Mouse (Mus musculus) stomach, postnatal 0 days (tissue): ENCODE results near the gene Sgta. TPM values are rescaled to one million over a fixed set of nuclear protein-coding genes. Genes with fewer than 3 reads are reported as not detected.
A peak's percentile ranks its signal among the peaks of the same experiment; 100 is the strongest.

Experiments
- ATAC-seq: fragments of 200-750 bp; cut with Nextera tagmentation; 2 replicates; pipeline ENCODE4 v1.8.0; 2017; ENCODE audit not compliant: low FRiP score, low TSS enrichment
- DNase-seq: peaks from one replicate; pipeline ENCODE4 v3.0.0-alpha.2; 2016; ENCODE audit warnings: low spot score
- H3K27ac ChIP-seq: fragments of 300-500 bp; sonication (generic); replicated peaks from 2 replicates; pipeline ENCODE4 v1.5.1; 2014; ENCODE audit warnings: mild to moderate bottlenecking, control low read depth
- H3K27me3 ChIP-seq: fragments of 300-500 bp; sonication (generic); 2 replicates; pipeline ENCODE4 v1.6.1; 2014; ENCODE audit warnings: low read length; ENCODE audit not compliant: control insufficient read depth, insufficient read depth
- H3K36me3 ChIP-seq: fragments of 300-500 bp; sonication (generic); 2 replicates; pipeline ENCODE4 v1.6.1; 2014; ENCODE audit warnings: low read length, mixed read lengths; ENCODE audit not compliant: control insufficient read depth, insufficient read depth
- H3K4me1 ChIP-seq: fragments of 300-500 bp; sonication (generic); replicated peaks from 2 replicates; pipeline ENCODE4 v1.6.1; 2014; ENCODE audit warnings: antibody characterized with exemption; ENCODE audit not compliant: control insufficient read depth, insufficient read depth
- H3K4me2 ChIP-seq: fragments of 300-500 bp; sonication (generic); replicated peaks from 2 replicates; pipeline ENCODE4 v1.6.1; 2014; ENCODE audit warnings: low read depth, mild to moderate bottlenecking, control low read depth, moderate library complexity
- H3K4me3 ChIP-seq: fragments of 300-500 bp; sonication (generic); 2 replicates; pipeline ENCODE4 v1.5.1; 2014; ENCODE audit warnings: low read depth, low read length, control low read depth
- H3K9ac ChIP-seq: fragments of 300-500 bp; sonication (generic); 2 replicates; pipeline ENCODE4 v1.6.1; 2014; ENCODE audit warnings: mild to moderate bottlenecking, low read length, control low read depth, mixed read lengths
- H3K9me3 ChIP-seq: fragments of 300-500 bp; sonication (generic); 2 replicates; pipeline ENCODE4 v1.6.1; 2016; ENCODE audit warnings: low read length; ENCODE audit not compliant: control insufficient read depth
- CTCF ChIP-seq: IDR thresholded peaks from 2 replicates; pipeline ENCODE4 v1.5.1; 2016; ENCODE audit warnings: antibody characterized with exemption, low read depth, mild to moderate bottlenecking, moderate library complexity
- EP300 ChIP-seq: optimal IDR thresholded peaks from 2 replicates; pipeline ENCODE3; 2016; ENCODE audit warnings: antibody characterized with exemption
- WGBS: fragments of 180-500 bp; shearing (Covaris S2); extraction: QIAGEN DNeasy Blood & Tissue Kit; methylation state at CpG from one replicate; pipeline ENCODE4 v1.1.7; 2014; 5-methylcytosine and 5-hydroxymethylcytosine counted together
- polyA plus RNA-seq: library from polyadenylated mRNA; unstranded; fragments of >200 nt; fragmentation: Nextera tagmentation; extraction: Ambion mirVana; gene quantifications from 2 replicates; pipeline ENCODE4 v1.2.1, GENCODE M21; 2015

Gene Sgta
- polyA plus RNA-seq, 1 experiment from 2014 or later: 93.7 TPM

DNA sequence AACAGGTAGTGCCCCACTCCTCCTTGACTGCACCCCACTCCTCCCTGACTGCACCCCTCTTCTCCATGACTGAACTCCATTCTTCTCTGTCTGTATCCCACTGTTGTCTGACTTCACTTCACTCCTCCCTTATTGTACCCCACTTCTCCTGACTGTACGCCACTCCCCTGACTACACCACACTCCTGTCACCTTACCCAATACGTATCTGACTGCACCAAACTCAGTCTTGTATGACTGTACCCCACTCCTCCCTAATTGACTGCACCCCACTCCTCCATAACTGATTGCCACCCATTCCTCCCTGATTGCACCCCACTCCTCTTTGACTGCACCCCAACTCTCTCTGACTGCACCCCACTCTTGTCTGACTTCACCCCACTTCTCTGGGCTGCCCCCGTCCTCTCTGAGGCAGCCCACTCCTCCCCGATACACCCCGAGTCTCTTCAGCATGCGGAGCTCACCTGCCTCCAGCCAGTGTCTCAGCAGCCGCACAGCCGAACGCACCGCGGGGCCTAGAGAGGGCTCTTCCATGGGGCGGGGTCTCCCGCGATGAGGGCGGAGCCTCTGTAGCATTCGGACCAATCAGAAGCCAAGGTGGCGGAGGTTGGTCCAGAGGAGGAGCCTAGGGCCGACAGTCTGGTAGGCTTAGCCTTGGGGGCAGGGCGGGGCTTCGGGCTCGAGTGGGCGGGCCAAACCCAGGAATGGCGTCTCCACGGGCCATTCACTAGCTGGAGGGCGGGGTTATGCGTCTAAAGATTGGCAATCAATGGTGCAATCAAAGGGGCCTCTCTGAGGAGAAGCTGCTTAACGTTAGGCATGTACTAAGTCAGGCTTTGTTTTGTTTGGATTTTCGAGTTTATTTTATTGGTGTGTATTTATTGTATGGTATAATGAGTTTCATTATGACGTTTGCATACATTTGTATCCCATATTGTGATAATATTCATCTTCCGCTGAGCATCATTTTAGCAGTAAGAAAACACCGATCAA, 45.3 kb downstream of the Sgta start, which contains the start of gene Gng7:
Gng7 (minus strand) TSS at position 553 of the 992 bp plus-strand sequence.
- Histone ChIP-seq H3K27ac (no peak within 1 kb of the TSS), H3K27me3 (no peaks in the 10 kb centered on the region), H3K4me2 (peak within 1 kb of the TSS; percentile 63), H3K4me1 (no peaks in the 10 kb centered on the region), H3K9ac (peak within 1 kb of the TSS; percentile 59), H3K36me3 (no peaks in the 10 kb centered on the region), H3K4me3 (peak within 1 kb of the TSS; percentile 37), H3K9me3 (no peaks in the 10 kb centered on the region)
- no peak for TF ChIP-seq CTCF
- TF ChIP-seq EP300: no peak
- ATAC-seq (peak; percentile 97), DNase-seq (peak; percentile 97)
- 10% methylated on average over 31 of the region's 31 CpGs for WGBS

DNA sequence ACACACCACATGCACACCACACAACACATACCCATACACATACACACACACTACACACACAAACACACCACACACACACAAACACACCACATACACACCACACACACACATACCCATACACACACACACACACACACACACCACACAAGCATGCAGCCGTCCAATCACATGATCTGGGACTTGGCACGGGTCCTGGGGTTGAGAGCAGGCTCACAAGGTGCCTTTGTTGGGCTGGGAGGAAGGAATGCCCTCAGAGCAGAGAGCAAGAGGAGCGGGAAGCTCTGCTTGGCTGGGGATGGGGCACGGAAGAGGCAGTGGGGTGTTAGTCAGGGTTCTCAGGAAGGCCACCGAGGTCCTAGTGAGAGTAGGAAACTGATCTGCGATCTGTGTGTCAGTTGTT, 49.1 kb downstream of the Sgta start:
- WGBS: 61% methylated on average over 6 of the region's 6 CpGs
- H3K9me3 ChIP-seq: no peaks in the 10 kb centered on the region
- H3K36me3 ChIP-seq: no peaks in the 10 kb centered on the region
- ATAC-seq (no peak), DNase-seq (no peak)
- H3K27ac ChIP-seq: no peak overlapping the region
- no peak for TF ChIP-seq CTCF
- no peak for TF ChIP-seq EP300
- H3K4me3 ChIP-seq: no peak overlapping the region
- H3K4me2 ChIP-seq: no peak overlapping the region
- no peaks in the 10 kb centered on the region for H3K4me1 ChIP-seq
- no peaks in the 10 kb centered on the region for H3K27me3 ChIP-seq
- H3K9ac ChIP-seq: no peak overlapping the region

DNA sequence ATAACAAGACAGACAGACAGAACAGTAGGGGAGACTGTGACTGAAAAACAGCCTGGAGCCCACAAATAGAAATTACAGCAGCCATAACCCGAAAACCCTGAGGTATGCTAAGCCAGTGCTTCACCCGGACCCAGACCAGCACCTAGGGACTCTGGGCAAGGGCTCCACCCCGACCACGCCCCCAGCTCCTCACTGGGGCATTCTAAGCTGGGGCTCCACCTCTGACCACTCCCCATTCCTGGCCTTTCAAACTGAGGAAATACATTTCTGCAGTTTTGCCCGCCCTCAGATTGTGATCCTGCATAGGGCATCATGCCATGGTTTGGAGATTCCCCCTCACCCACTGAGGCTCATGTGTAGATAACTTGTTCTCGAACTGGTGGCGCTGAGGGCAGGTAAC, 52.7 kb downstream of the Sgta start:
- Histone ChIP-seq H3K9me3 (no peaks in the 10 kb centered on the region), H3K27ac (no peak overlapping the region), H3K36me3 (no peaks in the 10 kb centered on the region), H3K4me2 (no peak overlapping the region), H3K4me3 (no peak overlapping the region), H3K27me3 (no peaks in the 10 kb centered on the region), H3K9ac (no peak overlapping the region), H3K4me1 (no peaks in the 10 kb centered on the region)
- ATAC-seq (no peak), DNase-seq (peak; percentile 49)
- WGBS: 32% methylated on average over 7 of the region's 7 CpGs
- TF ChIP-seq EP300: no peak
- TF ChIP-seq CTCF: no peak

DNA sequence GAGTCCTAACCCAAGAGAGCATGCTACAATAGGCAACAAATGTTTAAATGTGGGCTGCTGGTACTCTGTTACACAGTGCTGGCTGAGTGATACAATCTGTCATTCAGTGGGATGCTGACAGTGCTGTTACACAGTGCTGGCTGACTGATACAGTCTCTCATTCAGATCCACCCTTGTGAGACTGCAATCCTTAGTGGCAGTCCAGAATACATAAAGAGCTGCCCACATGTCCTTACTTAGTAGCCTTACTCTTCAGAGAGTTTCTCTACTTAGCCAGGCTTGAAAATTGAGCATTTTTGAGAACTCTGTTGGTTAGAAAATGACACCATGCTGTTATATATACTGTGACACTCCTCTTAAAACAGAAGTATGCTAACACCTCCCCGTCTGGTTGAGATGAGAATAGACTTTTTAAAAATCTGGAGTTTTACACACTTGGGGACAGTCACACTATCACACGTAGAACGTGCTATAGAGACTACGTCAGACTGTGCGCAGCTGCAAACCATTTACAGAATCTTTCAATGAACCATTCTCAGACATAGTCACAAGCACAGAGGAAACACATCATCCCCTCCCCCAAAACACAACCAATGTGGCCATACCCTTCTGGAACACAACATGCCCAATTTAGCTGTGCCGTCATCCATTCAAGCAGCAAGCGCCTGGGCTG, 53.8 kb downstream of the Sgta start:
- DNase-seq (no peak), ATAC-seq (no peak)
- no peaks in the 10 kb centered on the region for H3K27me3 ChIP-seq
- H3K4me2 ChIP-seq: no peak overlapping the region
- no peaks in the 10 kb centered on the region for H3K4me1 ChIP-seq
- no peaks in the 10 kb centered on the region for H3K9me3 ChIP-seq
- no peak overlapping the region for H3K9ac ChIP-seq
- H3K27ac ChIP-seq: no peak overlapping the region
- WGBS: 91% methylated on average over 7 of the region's 7 CpGs
- H3K4me3 ChIP-seq: no peak overlapping the region
- no peaks in the 10 kb centered on the region for H3K36me3 ChIP-seq
- TF ChIP-seq EP300 (no peak), CTCF (no peak)

DNA sequence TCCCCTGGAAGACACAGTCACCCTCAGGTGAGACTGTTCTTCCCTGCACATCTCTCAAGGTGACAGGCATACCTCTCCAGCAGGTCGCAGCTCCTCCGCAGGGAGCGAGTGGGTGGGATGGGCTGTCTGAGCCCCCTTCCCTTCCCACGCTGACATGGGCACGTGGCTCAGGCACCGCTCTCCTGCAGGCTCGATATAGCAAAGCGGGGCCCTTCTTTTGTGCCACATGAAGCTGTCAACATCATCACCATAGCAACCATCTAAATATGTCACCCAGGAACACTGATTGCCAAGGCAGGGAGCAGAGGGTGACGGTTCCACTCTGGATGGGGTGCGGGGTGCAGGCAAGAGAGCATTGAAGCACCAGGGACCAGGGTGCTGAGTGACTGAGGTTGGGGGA, 58.8 kb downstream of the Sgta start:
- no peak overlapping the region for H3K4me3 ChIP-seq
- WGBS: 46% methylated on average over 10 of the region's 10 CpGs
- no peak for DNase-seq
- no peaks in the 10 kb centered on the region for H3K36me3 ChIP-seq
- H3K9ac ChIP-seq: no peak overlapping the region
- no peaks in the 10 kb centered on the region for H3K9me3 ChIP-seq
- ATAC-seq: no peak
- no peak overlapping the region for H3K27ac ChIP-seq
- no peak overlapping the region for H3K4me2 ChIP-seq
- TF ChIP-seq CTCF: no peak
- no peak for TF ChIP-seq EP300
- H3K27me3 ChIP-seq: no peaks in the 10 kb centered on the region
- no peaks in the 10 kb centered on the region; the same call in 1 of the 2 replicates for H3K4me1 ChIP-seq
